Mouse (Mus musculus): Measurements from ENCODE around the gene Pirt.

Gene Pirt

DNA sequence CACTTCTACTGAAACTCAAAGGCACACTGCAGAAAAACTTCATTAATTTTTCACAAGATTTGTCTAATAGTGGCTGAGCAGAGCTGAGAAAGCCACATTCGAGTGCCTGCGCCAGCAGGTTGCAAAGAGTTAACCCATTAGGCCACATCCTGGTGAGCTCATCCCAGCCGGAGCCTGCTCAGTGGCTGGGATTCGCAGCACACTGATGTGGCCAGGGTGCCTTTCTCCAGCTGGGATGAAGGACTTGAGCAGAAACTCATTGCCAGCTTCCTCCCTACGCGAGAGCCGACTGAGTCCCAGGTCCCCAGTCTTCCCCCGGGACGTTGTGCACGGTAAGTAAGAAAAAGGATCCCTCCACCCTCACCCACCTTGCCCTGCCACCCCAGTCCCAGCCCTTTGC, at the start of gene Pirt:
Gene Pirt, plus strand, starts transcription at position 171 of the 400 bp plus-strand sequence.
- DNase-seq (ENCODE audit: low spot score), result no peak

DNA sequence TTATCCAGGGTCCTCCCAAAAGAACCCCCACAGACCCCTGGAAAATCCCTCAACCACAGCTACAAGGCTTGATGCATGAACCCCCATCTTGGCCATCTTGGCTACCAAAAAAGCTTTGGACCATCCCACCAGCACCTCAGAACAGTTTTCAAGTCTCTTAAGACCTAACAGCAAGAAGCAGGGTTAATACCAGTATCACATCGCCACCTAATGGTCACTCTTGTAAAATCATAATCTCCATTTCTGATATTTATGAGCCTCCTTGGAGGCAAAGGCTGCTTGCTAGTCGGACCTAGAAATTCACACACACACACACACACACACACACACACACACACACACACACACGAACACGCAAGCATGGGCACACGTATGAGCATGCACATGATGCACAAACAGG, 40.1 kb upstream of the Pirt start:
- peak; percentile 50 for DNase-seq (ENCODE audit: low spot score)

DNA sequence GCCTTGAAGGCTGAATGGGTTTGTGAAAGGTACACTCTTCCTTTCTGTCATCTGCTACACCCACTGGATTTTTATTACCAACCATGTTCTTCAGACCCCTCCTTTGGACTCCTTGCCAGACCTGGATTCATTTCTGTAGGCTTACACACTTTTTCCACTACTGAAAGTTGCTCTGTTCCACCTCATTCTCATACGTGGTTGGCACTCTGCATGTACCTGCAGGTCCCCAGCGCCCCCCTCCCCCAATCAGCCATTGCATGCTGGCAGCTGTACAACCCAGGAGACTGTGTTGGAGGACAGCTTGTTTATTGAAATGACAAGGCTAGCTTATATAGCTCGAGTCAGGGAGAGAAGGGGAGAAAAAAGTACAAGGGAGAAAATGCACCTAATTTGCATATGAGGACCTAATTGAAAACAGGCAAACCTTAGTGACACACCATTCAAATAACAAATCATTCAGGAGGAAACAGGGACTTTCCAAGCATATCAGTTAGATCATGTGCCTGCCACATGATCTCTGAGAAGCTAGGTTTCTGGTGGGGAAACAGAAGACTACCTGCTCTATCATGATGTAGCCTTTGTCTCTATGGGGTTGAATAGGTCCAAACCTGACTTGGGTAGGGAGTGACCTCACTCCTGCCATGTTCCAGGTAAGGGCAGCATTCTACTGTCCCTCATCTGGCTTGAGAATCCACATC, 38.9 kb upstream of the Pirt start:
- no peak for DNase-seq (ENCODE audit: low spot score)

GRCm38 (mm10) chr11:66881291-66881690, 30.5 kb upstream of the Pirt start:
- no peak for DNase-seq (ENCODE audit: low spot score)

GRCm38 (mm10) chr11:66882224-66883040, 29.3 kb upstream of the Pirt start:
- no peak for DNase-seq (ENCODE audit: low spot score)

- DNase-seq (ENCODE audit: low spot score), result no peak
These were observed 19.2 kb upstream of the Pirt start for GRCm38 (mm10) chr11:66892536-66892935.

DNA sequence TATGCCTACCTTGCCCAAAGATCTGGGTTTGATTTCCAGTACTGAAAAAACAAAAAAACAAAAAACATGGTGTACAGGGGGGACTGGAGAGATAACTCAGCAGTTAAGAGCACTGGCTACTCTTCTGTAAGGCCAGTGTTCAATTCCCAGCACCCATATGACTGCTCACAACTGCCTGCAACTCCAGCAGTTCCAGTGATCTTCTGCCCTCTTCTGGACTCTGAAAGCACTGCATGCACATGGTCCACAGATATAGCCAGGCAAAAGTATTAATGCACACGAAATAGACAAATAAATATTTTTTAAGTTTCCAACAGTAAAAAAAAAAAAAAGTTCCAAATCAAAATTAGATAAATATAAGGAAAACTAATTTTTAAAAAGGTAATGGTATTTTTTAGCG, 13.0 kb upstream of the Pirt start:
- no peak for DNase-seq (ENCODE audit: low spot score)

DNA sequence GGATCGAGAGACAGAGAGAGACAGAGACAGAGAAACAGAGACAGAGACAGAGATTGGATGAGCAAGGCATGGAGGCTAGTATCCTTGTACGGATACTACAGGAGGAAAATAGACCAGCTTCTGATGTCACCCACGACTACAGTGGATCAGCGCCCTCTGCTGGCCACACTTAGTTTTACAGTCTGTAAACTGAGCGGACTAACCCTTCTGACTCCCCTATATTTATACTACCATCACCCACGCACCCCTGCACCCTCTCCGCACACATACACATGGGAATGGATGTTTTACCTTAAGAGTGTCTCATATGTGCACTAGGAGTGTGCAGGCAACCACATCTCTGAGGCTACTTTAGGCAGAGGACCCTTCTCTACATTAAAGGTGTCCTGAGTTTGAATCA, 12.4 kb upstream of the Pirt start:
- peak; percentile 32 for DNase-seq (ENCODE audit: low spot score)

DNA sequence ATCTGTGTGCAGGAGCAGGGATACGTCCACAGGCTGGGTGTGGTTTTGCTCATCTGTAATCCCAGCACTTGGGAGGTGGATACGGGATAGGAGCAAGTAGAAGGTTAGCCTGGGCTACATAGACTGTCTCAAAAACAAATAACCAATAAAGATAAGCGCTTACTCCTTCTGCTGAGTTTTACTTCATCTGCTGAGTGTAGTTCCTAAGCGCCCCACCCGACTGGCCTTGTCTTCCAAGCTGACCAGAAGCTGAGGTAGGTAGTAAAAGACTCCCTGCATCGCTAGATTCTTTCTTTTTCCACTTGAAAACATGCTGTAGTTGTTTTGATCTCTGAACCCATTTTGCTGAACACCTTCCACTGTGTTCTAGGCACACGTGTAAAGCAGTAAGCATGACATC, 9.0 kb upstream of the Pirt start:
- DNase-seq (ENCODE audit: low spot score), result no peak

DNA sequence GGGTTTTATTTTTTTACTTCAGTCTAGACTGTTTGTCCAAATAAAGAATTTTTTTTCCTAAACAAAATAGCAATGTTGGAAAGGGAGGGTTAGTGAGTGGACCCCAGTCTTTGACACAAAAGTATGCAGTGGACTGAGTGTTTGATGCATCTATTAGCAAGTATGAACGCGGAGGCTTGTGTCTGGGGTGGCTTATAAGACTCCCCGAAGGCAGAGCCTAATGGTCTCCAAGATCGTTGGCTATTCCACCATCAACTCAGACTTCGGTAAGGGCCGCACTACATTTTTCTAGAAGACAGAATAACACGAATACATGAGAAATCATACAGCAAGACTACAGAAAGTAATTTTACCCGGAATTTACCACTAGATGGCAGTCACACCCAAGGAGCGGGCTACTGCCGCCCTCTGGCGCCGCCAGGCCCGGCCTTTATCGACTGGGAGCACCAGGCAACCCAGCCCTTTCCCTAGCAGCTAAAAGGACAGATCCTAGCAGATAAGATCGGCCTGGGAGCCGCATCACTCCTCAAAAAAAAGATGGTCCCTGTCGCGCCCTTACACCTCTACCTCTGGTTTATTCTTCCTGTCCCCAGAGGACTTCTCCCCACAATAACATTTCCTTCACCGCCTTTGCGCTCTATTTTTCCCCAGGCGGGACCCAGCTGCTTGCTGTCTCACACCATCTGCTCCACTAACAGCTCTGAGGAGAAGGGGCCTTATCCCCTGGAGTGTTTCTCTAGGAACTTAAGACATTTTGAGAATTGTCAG, 6.0 kb upstream of the Pirt start:
- peak; percentile 36 for DNase-seq (ENCODE audit: low spot score)

DNA sequence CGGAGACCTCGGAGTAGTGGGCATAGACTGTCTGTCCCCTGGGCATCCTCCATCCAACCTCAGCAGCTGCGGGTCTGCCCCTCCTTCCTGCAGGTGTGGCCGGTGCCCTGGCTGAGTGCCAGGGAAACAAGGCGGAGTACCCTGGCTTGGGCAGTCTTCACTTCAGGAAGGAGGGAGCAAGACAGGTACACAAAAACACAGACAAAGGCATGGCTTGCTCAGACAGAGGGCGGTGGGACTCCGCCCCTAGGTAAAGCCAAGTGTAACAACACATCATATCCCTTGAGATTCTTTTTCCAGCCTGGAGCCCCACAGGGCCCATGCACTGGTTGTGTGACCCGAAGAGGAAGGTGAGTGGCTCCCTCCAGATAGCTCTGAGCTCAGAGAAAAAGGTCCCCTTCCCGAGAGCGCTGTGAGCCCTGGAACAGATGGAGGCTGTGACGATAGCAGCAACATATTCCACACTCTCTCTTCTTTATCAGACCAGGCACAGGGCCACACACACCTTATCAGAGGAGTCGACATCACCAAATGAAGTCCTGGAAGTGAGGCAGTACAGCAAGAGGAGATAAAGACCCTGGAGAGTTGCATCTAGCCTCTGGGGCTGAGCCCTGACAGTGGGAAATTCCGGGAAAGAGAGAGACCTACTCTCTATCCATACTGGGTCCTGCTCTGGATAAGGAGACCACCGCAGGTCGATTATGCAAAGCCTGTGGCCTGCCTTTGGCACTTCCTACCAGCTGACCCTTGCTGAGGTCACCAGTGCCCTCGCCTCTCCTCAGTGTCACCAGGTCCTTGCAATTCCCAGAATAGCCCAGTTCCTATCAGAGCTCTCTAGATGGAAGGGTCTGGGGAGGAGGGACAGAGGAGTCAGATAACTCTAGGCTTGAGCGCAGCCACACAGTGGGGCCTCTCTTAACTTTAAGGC, 1.0 kb downstream of the Pirt start:
- no peak for DNase-seq (ENCODE audit: low spot score)

GRCm38 (mm10) chr11:66914249-66914648, 2.5 kb downstream of the Pirt start:
- DNase-seq (ENCODE audit: low spot score), result no peak

DNA sequence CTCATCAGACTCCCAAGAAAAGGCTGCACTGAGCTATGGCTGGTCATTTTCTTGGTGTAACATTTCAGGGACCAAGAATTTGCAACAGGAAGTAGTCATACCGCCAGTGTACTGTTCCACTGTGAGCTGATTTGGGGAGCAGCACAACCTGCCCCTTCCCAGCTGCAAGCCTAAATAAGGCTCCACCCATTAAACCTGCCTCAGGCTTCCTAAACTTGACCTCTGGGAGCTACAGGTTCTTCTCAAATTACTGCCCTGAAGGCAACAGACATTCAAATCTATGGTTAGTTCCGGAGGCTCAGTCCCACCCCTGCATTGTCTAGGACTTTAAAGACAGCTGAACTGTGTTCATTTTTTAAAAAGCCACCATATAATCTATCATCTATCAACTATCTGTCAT, 8.2 kb downstream of the Pirt start:
- no peak for DNase-seq (ENCODE audit: low spot score)

- DNase-seq (ENCODE audit: low spot score), result no peak
These were observed 12.5 kb downstream of the Pirt start for GRCm38 (mm10) chr11:66924095-66924823.

DNA sequence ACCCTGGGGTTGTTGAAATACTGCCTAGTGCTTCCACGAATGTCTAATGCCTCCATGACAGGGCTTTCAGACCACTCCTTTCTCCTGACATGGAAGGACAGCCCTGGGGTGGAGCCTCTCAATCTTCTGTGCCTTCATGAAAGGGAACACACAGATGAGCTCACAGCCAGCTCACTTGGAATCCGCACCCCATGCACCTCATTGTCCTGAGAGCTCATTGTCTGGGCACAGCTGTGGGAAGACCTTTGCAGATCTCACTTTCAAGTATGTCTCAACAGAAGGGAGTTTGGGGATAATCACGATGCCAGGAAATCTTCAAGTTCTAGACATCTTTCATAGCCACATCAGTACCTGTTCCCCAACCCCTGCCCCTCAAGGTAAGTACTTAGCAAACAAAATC, 16.5 kb downstream of the Pirt start:
- no peak for DNase-seq (ENCODE audit: low spot score)

DNA sequence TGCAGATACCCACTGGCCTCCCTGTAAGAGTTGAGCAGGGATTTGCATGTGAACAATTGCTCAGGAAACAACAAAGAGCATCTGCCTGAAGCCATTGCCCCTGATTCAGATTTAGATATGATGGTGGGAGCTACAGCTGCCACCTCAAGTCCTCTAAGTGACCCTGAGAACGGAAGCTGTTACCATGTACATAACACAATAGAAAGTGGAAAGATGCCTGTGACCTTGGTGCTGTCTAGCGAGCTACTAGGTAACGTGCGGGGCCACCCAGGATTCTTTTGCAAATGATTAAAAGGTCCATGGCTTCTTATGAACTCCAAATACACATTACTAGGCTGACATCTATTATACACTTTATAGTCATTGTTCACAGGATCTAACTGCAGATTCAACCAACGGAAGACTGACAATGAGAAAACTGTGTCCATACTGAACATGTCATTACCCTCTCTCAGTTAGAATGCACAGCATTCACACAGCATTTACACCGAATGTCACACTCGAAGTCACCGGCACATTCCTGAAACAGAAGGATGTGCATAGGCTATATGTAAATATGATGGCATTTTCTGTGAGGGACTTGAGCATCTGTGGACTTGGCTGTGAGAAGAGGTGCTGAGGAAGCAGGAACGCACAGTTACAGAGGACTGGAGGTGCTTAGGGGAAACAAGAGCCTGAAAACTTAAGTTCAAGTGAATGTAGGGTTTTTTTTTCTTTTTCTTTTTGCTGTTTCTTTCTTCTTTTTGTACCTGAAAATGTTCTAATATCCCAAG, 21.2 kb downstream of the Pirt start:
- no peak for DNase-seq (ENCODE audit: low spot score)

GRCm38 (mm10) chr11:66934428-66935173, 22.8 kb downstream of the Pirt start:
- DNase-seq (ENCODE audit: low spot score), result no peak

- no peak for DNase-seq (ENCODE audit: low spot score)
These were observed 30.2 kb downstream of the Pirt start for GRCm38 (mm10) chr11:66942011-66942410.

DNA sequence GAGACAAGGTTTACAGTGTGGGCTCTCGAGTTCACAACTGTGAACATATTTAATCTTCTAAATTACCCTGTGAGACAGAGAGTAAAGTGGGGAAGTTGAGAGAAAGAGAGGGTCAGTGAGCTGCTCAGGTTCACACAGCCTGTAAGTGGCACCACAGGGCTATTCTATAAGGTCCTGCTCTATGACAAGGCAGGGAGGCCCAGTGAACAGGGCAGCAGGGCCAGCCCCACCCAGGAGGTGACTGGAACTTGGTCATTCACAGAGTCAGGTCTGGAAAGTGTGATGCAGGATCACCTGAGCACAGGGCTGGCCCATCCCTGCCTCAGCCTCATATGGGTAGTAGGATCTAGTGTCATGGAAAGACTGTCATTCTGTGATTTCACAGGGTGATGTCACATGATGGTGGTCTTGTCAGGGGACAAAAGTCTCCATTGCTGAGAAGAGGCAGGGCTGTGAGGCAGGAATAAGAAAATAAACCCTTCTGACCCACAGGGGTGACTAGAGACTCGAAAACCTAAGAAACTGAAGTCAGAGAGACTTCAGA, 33.5 kb downstream of the Pirt start:
- no peak for DNase-seq (ENCODE audit: low spot score)

All from left cerebral cortex, adult 11 months (tissue).